Mouse (Mus musculus): ENCODE results near the gene Cwh43. TPM values are rescaled to one million over a fixed set of nuclear protein-coding genes. Genes with fewer than 3 reads are reported as not detected.

The Cwh43 gene
- polyA plus RNA-seq, 1 experiment from 2014 or later: 0.39 TPM

GRCm38 (mm10) chr5:73403311-73404068 lies 2.4 kb upstream of the Cwh43 start:
- Histone ChIP-seq H3K9ac (no peak overlapping the region), H3K36me3 (no peaks in the 10 kb centered on the region), H3K4me3 (no peak overlapping the region), H3K4me1 (replicated peaks) (peaks cover 20% of the 10 kb centered on the region), H3K27me3 (peaks cover 26% of the 10 kb centered on the region), H3K4me2 (no peak overlapping the region), H3K27ac (replicated peaks) (no peak overlapping the region), H3K9me3 (no peaks in the 10 kb centered on the region)
- WGBS: 91% methylated on average over 14 of the region's 14 CpGs
- no peak for ATAC-seq (ENCODE audit: low FRiP score, low read depth)

GRCm38 (mm10) chr5:73404790-73405189 lies 1.1 kb upstream of the Cwh43 start:
- Histone ChIP-seq H3K4me1 (replicated peaks) (peaks cover 18% of the 10 kb centered on the region), H3K27ac (replicated peaks) (no peak overlapping the region), H3K9me3 (no peaks in the 10 kb centered on the region), H3K4me3 (no peak overlapping the region), H3K27me3 (peaks cover 26% of the 10 kb centered on the region), H3K9ac (no peak overlapping the region), H3K4me2 (no peak overlapping the region), H3K36me3 (no peaks in the 10 kb centered on the region)
- 81% methylated on average over 6 of the region's 6 CpGs for WGBS
- ATAC-seq (ENCODE audit: low FRiP score, low read depth): no peak

GRCm38 (mm10) chr5:73406861-73407260 lies 986 bp downstream of the Cwh43 start:
- Histone ChIP-seq H3K27ac (replicated peaks) (no peak overlapping the region), H3K4me1 (replicated peaks) (peaks cover 11% of the 10 kb centered on the region), H3K9me3 (no peaks in the 10 kb centered on the region), H3K9ac (no peak overlapping the region), H3K4me3 (0 out of 2 replicates have a peak overlapping the region, but pooled peaks have one; percentile 38), H3K27me3 (peaks cover 26% of the 10 kb centered on the region), H3K4me2 (peak overlapping the region; percentile 82; the same call in 1 of the 2 replicates), H3K36me3 (no peaks in the 10 kb centered on the region)
- ATAC-seq (ENCODE audit: low FRiP score, low read depth): no peak
- WGBS: 38% methylated on average over 6 of the region's 6 CpGs

GRCm38 (mm10) chr5:73409970-73410369 lies 4.1 kb downstream of the Cwh43 start:
- H3K4me1 ChIP-seq (replicated peaks): peaks cover 11% of the 10 kb centered on the region
- peaks cover 21% of the 10 kb centered on the region for H3K27me3 ChIP-seq
- H3K36me3 ChIP-seq: no peaks in the 10 kb centered on the region
- H3K9ac ChIP-seq: no peak overlapping the region
- H3K9me3 ChIP-seq: no peaks in the 10 kb centered on the region
- H3K4me2 ChIP-seq: no peak overlapping the region
- no peak overlapping the region for H3K27ac ChIP-seq (replicated peaks)
- no peak overlapping the region for H3K4me3 ChIP-seq
- no peak for ATAC-seq (ENCODE audit: low FRiP score, low read depth)
- 80% methylated on average over 5 of the region's 5 CpGs for WGBS

- no peak overlapping the region for H3K4me3 ChIP-seq
- WGBS: 89% methylated on average over 5 of the region's 5 CpGs
These were observed 5.9 kb downstream of the Cwh43 start for GRCm38 (mm10) chr5:73411771-73412170.

GRCm38 (mm10) chr5:73414172-73414571 lies 8.3 kb downstream of the Cwh43 start:
- Histone ChIP-seq H3K27me3 (no peaks in the 10 kb centered on the region), H3K4me2 (no peak overlapping the region), H3K4me3 (no peak overlapping the region), H3K27ac (replicated peaks) (no peak overlapping the region), H3K9me3 (no peaks in the 10 kb centered on the region), H3K4me1 (replicated peaks) (no peaks in the 10 kb centered on the region), H3K9ac (no peak overlapping the region), H3K36me3 (no peaks in the 10 kb centered on the region)
- 90% methylated on average over 10 of the region's 10 CpGs for WGBS
- no peak for ATAC-seq (ENCODE audit: low FRiP score, low read depth)

More at GRCm38 (mm10) chr5:73411771-73412170, 5.9 kb downstream of the Cwh43 start:
- no peak for ATAC-seq (ENCODE audit: low FRiP score, low read depth)
- Histone ChIP-seq H3K27me3 (peaks cover 8% of the 10 kb centered on the region), H3K36me3 (no peaks in the 10 kb centered on the region), H3K4me1 (replicated peaks) (no peaks in the 10 kb centered on the region), H3K27ac (replicated peaks) (no peak overlapping the region), H3K4me2 (no peak overlapping the region), H3K9ac (no peak overlapping the region), H3K9me3 (no peaks in the 10 kb centered on the region)

GRCm38 (mm10) chr5:73419045-73419695 lies 13.3 kb downstream of the Cwh43 start:
- no peak overlapping the region for H3K27ac ChIP-seq (replicated peaks)
- no peak overlapping the region for H3K4me3 ChIP-seq
- H3K9me3 ChIP-seq: no peaks in the 10 kb centered on the region
- WGBS: 55% methylated on average over 11 of the region's 11 CpGs
- no peak for ATAC-seq (ENCODE audit: low FRiP score, low read depth)
- no peak overlapping the region for H3K9ac ChIP-seq
- H3K36me3 ChIP-seq: no peaks in the 10 kb centered on the region
- no peaks in the 10 kb centered on the region for H3K27me3 ChIP-seq
- H3K4me1 ChIP-seq (replicated peaks): no peaks in the 10 kb centered on the region
- H3K4me2 ChIP-seq: no peak overlapping the region

GRCm38 (mm10) chr5:73426824-73427223 lies 20.9 kb downstream of the Cwh43 start:
- H3K9ac ChIP-seq: no peak overlapping the region
- no peak overlapping the region for H3K4me3 ChIP-seq
- H3K9me3 ChIP-seq: no peaks in the 10 kb centered on the region
- H3K4me2 ChIP-seq: no peak overlapping the region
- 58% methylated on average over 6 of the region's 6 CpGs for WGBS
- H3K4me1 ChIP-seq (replicated peaks): no peaks in the 10 kb centered on the region
- ATAC-seq (ENCODE audit: low FRiP score, low read depth): no peak
- H3K27ac ChIP-seq (replicated peaks): no peak overlapping the region
- no peaks in the 10 kb centered on the region for H3K27me3 ChIP-seq
- no peaks in the 10 kb centered on the region for H3K36me3 ChIP-seq

- Histone ChIP-seq H3K4me3 (no peak overlapping the region), H3K27me3 (no peaks in the 10 kb centered on the region), H3K9me3 (no peaks in the 10 kb centered on the region), H3K4me2 (peak overlapping the region; percentile 39; the same call in 1 of the 2 replicates), H3K9ac (0 out of 2 replicates have a peak overlapping the region, but pooled peaks have one; percentile 25), H3K27ac (replicated peaks) (peak overlapping the region; percentile 42; the same call in 1 of the 2 replicates), H3K36me3 (no peaks in the 10 kb centered on the region), H3K4me1 (replicated peaks) (no peaks in the 10 kb centered on the region)
- ATAC-seq (ENCODE audit: low FRiP score, low read depth): peak; percentile 89
- 15% methylated on average over 14 of the region's 14 CpGs for WGBS
These were observed 25.7 kb downstream of the Cwh43 start for GRCm38 (mm10) chr5:73431581-73431980.

- no peak overlapping the region for H3K4me2 ChIP-seq
- H3K4me1 ChIP-seq (replicated peaks): no peaks in the 10 kb centered on the region
- no peak overlapping the region for H3K9ac ChIP-seq
- H3K27me3 ChIP-seq: no peaks in the 10 kb centered on the region
- no peak overlapping the region for H3K4me3 ChIP-seq
- no peaks in the 10 kb centered on the region for H3K9me3 ChIP-seq
- ATAC-seq (ENCODE audit: low FRiP score, low read depth): no peak
- 91% methylated on average over 6 of the region's 6 CpGs for WGBS
- H3K36me3 ChIP-seq: no peaks in the 10 kb centered on the region
- H3K27ac ChIP-seq (replicated peaks): no peak overlapping the region
These were observed 26.9 kb downstream of the Cwh43 start for GRCm38 (mm10) chr5:73432805-73433204.

GRCm38 (mm10) chr5:73434764-73435163 lies 28.9 kb downstream of the Cwh43 start:
- WGBS: 78% methylated on average over 7 of the region's 7 CpGs
- Histone ChIP-seq H3K4me1 (replicated peaks) (no peaks in the 10 kb centered on the region), H3K27me3 (no peaks in the 10 kb centered on the region), H3K27ac (replicated peaks) (no peak overlapping the region), H3K4me3 (no peak overlapping the region), H3K9me3 (no peaks in the 10 kb centered on the region), H3K4me2 (no peak overlapping the region), H3K9ac (no peak overlapping the region), H3K36me3 (no peaks in the 10 kb centered on the region)
- no peak for ATAC-seq (ENCODE audit: low FRiP score, low read depth)

- no peak for ATAC-seq (ENCODE audit: low FRiP score, low read depth)
- no peak overlapping the region for H3K27ac ChIP-seq (replicated peaks)
- no peaks in the 10 kb centered on the region for H3K9me3 ChIP-seq
- H3K9ac ChIP-seq: no peak overlapping the region
- H3K4me1 ChIP-seq (replicated peaks): no peaks in the 10 kb centered on the region
- no peaks in the 10 kb centered on the region for H3K36me3 ChIP-seq
- H3K4me2 ChIP-seq: no peak overlapping the region
- WGBS: 77% methylated on average over 9 of the region's 9 CpGs
- H3K4me3 ChIP-seq: no peak overlapping the region
- H3K27me3 ChIP-seq: no peaks in the 10 kb centered on the region
These were observed 36.3 kb downstream of the Cwh43 start for GRCm38 (mm10) chr5:73442176-73442575.

All from hindbrain, embryonic 15.5 days (tissue).